Mouse (Mus musculus): Measurements from ENCODE around the gene Aaas. TPM values are rescaled to one million over a fixed set of nuclear protein-coding genes. Genes with fewer than 3 reads are reported as not detected.
A peak's percentile ranks its signal among the peaks of the same experiment; 100 is the strongest.

The Aaas gene
- polyA plus RNA-seq, 1 experiment from 2014 or later, result 33.3 TPM

DNA sequence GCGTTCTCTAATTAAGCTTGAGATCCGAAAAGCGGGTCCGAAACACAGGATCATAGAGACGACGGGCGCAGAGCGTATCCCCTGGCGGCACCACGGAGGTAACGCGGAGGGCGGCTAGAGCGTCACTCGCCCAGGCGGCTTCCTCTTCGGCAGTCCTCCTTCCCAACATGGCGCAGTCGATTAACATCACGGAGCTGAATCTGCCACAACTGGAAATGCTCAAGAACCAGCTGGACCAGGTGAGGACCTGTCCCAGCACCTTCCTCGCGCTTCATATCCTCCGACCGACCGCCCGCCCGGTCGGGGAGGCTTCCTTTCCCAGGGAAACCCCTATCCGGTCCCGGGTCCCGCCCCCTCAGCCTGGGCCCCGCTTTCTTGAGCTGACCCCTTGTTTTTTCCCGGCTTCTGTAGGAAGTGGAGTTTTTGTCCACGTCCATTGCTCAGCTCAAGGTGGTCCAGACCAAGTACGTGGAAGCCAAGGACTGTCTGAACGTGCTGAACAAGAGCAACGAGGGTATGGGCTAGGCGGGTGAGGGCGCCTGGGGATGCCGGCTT is 24.5 kb downstream of the Aaas start, which contains the start of gene Pfdn5:
TSS of gene Pfdn5 (plus strand) at position 95 of the 555 bp plus-strand sequence.
- under 1% methylated on average over 40 of the region's 40 CpGs for WGBS
- peak within 1 kb of the TSS; percentile 89 for H3K4me3 ChIP-seq
- peak within 1 kb of the TSS; percentile 85 for H3K4me2 ChIP-seq
- H3K27ac ChIP-seq, result peak within 1 kb of the TSS; percentile 75
- H3K27me3 ChIP-seq, result no peaks in the 10 kb centered on the region
- ATAC-seq (ENCODE audit: low FRiP score), result peak; percentile 91
- peaks cover 16% of the 10 kb centered on the region for H3K4me1 ChIP-seq (replicated peaks)
- no peaks in the 10 kb centered on the region for H3K9me3 ChIP-seq
- H3K36me3 ChIP-seq, result peaks cover 39% of the 10 kb centered on the region
- H3K9ac ChIP-seq, result peak within 1 kb of the TSS; percentile 91

DNA sequence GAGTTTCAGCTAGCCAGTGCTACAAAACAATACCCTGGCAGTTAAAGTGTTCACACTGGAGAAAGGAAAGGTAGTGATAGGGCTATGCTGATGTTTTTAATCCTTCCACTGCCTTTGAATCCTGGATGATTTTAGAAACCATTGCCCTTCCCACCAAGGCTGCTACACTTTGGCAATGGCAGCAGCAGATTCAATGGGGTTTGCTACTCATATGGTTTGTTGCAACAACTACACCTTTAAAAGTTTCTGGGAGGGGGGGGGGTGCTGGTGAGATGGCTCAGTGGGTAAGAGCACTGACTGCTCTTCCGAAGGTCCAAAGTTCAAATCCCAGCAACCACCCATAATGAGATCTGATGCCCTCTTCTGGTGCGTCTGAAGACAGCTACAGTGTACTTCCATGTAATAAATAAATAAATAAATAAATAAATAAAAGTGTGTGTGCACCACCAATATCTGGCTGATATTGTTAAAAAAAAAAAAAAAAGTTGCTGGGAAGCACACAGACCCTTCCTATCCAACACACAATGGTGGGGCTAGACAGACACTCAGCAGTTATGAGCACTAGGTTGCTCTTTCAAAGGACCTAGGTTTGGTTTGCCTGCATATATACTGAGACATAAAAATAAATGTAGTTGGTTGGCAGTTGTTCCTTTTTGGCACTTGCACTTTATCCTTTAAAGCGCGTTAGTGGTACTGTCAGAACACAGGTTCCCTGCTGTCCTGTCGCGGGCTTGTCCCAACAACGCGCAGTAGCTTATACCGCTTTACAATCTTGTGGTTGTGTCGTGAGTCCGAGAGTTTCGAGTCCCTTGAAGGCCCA is 25.7 kb downstream of the Aaas start:
- 81% methylated on average over 12 of the region's 12 CpGs for WGBS
- ATAC-seq (ENCODE audit: low FRiP score), result no peak

DNA sequence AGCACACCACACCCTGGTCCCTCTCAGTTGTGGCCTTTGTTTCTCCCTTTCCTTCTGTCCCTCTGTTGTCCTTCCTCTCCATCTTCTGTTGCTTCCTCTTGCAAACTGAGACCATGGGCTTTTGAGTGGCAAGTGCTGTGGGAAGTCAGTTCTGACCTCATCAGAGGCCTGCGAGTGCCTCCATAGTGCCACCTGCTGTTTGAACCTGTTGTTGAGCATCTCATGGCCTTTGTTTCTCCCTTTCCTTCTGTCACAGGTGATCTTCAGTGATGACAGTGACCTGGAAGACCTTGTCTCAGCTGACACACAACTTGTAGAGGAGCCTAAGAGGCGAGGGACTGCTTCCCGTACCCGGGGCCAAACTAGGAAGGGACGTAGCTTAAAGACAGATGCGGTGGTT is 34.3 kb downstream of the Aaas start:
- 90% methylated on average over 6 of the region's 6 CpGs for WGBS
- H3K9ac ChIP-seq, result no peak overlapping the region
- H3K4me3 ChIP-seq, result no peak overlapping the region
- no peak overlapping the region for H3K27ac ChIP-seq
- no peaks in the 10 kb centered on the region for H3K9me3 ChIP-seq
- H3K4me1 ChIP-seq (replicated peaks), result no peaks in the 10 kb centered on the region
- peaks cover 29% of the 10 kb centered on the region for H3K36me3 ChIP-seq
- no peaks in the 10 kb centered on the region for H3K27me3 ChIP-seq
- ATAC-seq (ENCODE audit: low FRiP score), result no peak
- no peak overlapping the region for H3K4me2 ChIP-seq

More for the DNA sequence above, 25.7 kb downstream of the Aaas start:
- peaks cover 13% of the 10 kb centered on the region for H3K4me1 ChIP-seq (replicated peaks)
- no peaks in the 10 kb centered on the region for H3K27me3 ChIP-seq
- no peaks in the 10 kb centered on the region for H3K9me3 ChIP-seq
- H3K9ac ChIP-seq, result no peak overlapping the region
- H3K4me2 ChIP-seq, result peak overlapping the region; percentile 85
- peak overlapping the region; percentile 89; the same call in 1 of the 2 replicates for H3K4me3 ChIP-seq
- H3K36me3 ChIP-seq, result peaks cover 34% of the 10 kb centered on the region
- no peak overlapping the region for H3K27ac ChIP-seq

DNA sequence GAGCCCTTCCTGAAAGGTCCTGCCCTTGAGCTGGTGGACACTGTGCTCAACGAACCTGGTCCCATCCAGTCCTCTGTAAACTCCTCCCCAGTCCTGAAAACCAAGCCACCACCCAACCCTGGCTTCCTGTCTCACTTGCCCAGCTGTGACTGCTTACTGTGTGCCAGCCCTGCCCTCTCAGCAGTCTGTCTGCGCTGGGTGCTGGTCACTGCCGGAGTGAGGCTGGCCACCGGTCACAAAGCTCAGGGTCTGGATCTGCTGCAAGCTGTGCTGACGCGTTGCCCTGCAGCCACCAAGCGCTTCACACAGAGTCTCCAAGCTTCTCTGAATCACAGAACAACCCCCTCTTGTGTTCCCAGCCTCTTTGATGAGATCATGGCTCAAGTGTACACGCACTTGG is 35.3 kb downstream of the Aaas start:
- Histone ChIP-seq H3K4me2 (no peak overlapping the region), H3K4me3 (no peak overlapping the region), H3K36me3 (peaks cover 26% of the 10 kb centered on the region), H3K4me1 (replicated peaks) (no peaks in the 10 kb centered on the region), H3K27ac (no peak overlapping the region), H3K27me3 (no peaks in the 10 kb centered on the region), H3K9me3 (no peaks in the 10 kb centered on the region), H3K9ac (no peak overlapping the region)
- no peak for ATAC-seq (ENCODE audit: low FRiP score)
- 90% methylated on average over 8 of the region's 8 CpGs for WGBS

DNA sequence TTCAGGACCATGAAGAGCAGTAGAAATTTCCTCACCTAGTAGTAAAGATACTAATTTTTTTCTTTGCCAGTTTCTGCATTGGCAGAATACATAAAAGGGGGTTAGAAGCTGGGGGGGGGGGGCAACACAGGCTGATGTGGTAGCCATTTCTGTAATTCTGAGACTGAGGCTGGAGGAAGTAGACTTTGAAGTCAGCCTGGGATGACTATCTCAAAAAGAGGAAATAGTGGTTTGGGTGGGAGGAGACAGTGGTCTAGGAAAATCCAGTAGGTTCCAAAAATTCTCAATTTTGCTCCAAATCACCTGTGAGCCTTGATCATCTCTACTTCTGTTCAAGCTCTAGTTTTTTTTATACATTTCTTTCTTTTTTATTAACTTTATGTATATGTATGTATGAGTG is 39.1 kb downstream of the Aaas start:
- H3K9me3 ChIP-seq, result no peaks in the 10 kb centered on the region
- no peak overlapping the region for H3K9ac ChIP-seq
- H3K4me3 ChIP-seq, result no peak overlapping the region
- H3K4me1 ChIP-seq (replicated peaks), result no peaks in the 10 kb centered on the region
- no peak for ATAC-seq (ENCODE audit: low FRiP score)
- peaks cover 23% of the 10 kb centered on the region for H3K36me3 ChIP-seq
- H3K27ac ChIP-seq, result no peak overlapping the region
- H3K4me2 ChIP-seq, result no peak overlapping the region
- H3K27me3 ChIP-seq, result no peaks in the 10 kb centered on the region

DNA sequence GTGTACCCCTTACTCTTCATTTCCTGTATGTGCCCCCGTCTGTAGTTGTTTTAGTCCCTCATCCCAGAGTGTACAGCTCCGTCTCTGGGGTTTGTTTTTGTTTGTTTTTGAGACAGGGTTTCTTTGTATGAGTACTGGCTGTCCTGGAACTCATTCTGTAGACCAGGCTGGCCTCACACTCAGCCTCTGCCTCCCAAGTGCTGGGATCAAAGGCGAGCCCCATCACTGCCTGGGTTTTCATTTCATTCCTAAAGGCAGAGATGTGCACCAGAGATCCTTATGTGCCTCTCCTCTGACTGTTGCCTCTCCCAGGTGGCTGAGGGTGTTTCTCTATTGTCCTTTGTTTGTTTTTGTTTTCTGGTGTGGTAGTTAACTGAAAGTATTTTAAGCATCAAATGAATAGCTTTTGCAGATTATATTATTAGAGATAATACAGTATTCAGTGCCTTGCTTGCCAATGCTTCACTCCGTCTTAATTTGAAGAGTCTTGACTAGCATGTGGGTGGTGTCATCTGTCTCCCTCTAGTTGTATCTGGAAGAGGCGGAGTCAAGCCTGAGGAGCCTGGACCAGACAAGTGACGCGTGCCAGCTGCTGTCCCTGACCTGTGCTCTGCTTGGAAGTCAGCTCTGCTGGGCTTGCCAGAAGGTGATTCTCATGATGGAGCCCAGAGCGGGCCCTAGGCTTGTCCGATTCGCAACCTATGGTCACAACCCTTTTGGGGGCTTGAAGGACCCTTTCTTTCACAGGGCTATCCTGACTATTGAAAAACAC is 40.3 kb downstream of the Aaas start:
- Histone ChIP-seq H3K4me3 (no peak overlapping the region), H3K27me3 (no peaks in the 10 kb centered on the region), H3K4me2 (no peak overlapping the region), H3K27ac (no peak overlapping the region), H3K9ac (no peak overlapping the region), H3K4me1 (replicated peaks) (no peaks in the 10 kb centered on the region), H3K36me3 (peaks cover 28% of the 10 kb centered on the region), H3K9me3 (no peaks in the 10 kb centered on the region)
- WGBS, result 89% methylated on average over 10 of the region's 10 CpGs
- no peak for ATAC-seq (ENCODE audit: low FRiP score)

DNA sequence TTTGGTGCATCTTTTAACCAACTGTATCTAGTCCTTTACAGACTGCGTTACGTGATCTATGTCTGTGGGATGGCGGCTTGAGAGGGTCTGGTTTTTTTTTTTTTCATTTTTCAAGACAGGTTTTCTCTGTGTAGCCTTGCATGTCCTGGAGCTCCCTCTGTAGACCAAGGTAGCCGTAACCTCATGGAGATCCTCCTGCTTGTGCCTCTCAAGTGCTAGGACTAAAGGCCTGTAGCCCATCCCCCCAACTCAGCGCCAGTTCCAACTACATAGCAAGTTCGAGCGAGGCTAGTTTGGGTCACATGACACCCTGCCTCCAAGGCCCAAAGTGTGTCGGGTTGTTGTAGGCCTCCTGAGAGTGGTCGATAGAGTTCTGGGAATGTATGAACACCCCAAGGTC is 41.9 kb downstream of the Aaas start:
- no peaks in the 10 kb centered on the region for H3K27me3 ChIP-seq
- peaks cover 31% of the 10 kb centered on the region for H3K36me3 ChIP-seq
- no peak overlapping the region for H3K27ac ChIP-seq
- 87% methylated on average over 9 of the region's 9 CpGs for WGBS
- H3K9me3 ChIP-seq, result no peaks in the 10 kb centered on the region
- no peak overlapping the region for H3K4me2 ChIP-seq
- no peak overlapping the region for H3K9ac ChIP-seq
- no peak overlapping the region for H3K4me3 ChIP-seq
- no peaks in the 10 kb centered on the region for H3K4me1 ChIP-seq (replicated peaks)
- no peak for ATAC-seq (ENCODE audit: low FRiP score)

DNA sequence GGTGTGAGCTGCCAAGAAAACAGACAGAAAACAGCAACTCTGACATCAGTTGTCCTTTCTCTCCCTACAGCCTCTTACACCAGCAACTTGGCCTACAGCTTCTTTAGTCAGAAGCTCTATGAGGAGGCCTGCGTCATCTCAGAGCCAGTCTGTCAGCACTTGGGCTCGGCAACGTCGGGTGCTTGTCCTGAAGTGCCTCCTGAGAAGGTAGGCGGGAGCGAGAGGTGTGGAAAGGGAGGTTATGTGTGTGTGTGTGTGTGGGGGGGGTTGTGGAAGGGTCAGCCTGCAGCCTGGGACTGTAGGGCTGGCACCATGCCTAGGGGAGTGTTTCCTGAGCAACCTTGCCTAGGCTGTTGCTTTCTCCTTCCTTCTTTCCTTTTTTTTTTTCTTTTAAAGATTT is 48.0 kb downstream of the Aaas start:
- no peaks in the 10 kb centered on the region for H3K27me3 ChIP-seq
- no peaks in the 10 kb centered on the region for H3K4me1 ChIP-seq (replicated peaks)
- H3K36me3 ChIP-seq, result peaks cover 26% of the 10 kb centered on the region
- no peak overlapping the region for H3K27ac ChIP-seq
- H3K4me2 ChIP-seq, result no peak overlapping the region
- no peaks in the 10 kb centered on the region for H3K9me3 ChIP-seq
- ATAC-seq (ENCODE audit: low FRiP score), result no peak
- H3K4me3 ChIP-seq, result no peak overlapping the region
- WGBS, result 97% methylated on average over 6 of the region's 6 CpGs
- H3K9ac ChIP-seq, result no peak overlapping the region

DNA sequence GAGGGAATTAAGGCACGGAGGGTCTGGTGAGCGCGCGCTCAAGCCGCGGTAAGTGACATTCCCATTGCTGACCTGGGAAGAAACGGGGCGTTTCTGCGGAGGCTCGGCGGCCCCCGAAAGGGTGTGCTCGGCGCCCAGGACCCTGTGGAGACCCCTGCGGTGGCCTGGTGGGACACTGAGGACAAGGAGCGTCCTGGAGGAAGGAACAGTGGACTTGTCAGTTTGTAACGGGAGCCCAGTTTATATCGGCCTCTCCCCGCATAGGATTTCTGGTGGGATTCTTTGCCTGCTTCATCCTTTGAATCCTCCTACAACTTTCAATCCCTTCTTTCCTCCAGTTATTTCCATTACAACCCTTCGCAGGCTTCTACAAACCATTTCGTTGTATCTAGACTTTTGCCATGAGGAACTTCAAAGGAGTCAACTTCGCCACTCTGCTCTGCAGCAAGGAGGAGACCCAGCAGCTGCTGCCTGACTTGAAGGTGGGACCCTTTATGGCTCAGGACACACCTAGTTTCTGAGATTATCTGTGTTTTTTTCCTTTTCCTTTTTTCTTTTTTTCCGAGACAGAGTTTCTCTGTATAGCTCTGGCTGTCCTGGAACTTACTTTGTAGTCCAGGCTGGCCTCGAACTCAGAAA is 54.1 kb downstream of the Aaas start:
- Histone ChIP-seq H3K36me3 (peaks cover 10% of the 10 kb centered on the region; the same call in 1 of the 2 replicates), H3K4me1 (replicated peaks) (peaks cover 11% of the 10 kb centered on the region), H3K4me3 (peak overlapping the region; percentile 54), H3K9ac (peak overlapping the region; percentile 58; the same call in 1 of the 2 replicates), H3K27me3 (no peaks in the 10 kb centered on the region), H3K9me3 (no peaks in the 10 kb centered on the region), H3K4me2 (peak overlapping the region; percentile 94), H3K27ac (no peak overlapping the region)
- peak; percentile 78 for ATAC-seq (ENCODE audit: low FRiP score)
- WGBS, result 5% methylated on average over 24 of the region's 24 CpGs

DNA sequence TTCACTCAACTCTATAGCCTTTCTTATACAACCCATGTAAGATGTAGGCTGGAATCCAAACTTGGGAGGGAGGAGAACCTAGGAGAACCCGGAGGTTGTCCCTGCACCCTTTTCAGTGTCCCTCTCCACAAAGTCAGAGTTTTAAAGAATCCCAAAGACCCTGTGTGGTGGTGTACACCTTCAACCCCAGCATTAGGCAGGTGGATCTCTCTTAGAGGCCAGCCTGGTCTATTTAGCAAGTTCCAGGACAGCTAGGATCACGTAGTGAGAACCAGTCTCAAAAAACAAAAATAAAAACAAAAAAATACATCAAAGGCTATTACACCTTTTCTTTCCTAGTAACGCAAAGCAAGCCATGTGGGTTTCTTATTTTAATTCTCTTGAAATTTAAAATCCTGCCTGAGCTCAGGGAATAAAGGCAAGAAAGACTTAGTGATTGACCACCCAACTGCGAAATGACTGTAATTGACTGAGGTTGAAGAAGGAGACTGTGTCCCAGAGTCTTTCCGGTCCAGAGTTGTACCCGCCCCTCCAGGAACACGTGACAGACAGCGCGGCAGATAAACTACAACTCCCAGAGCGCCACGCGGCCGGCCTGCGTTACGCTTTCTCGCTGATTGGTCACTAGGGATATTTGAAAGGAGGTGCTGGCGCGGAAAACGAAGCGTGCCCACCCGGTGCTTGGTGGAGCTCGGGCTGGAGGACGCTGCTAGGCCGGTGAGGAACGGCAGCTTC is 54.8 kb downstream of the Aaas start, which contains the start of gene Espl1:
TSS of gene Espl1 (plus strand) at position 634 of the 735 bp plus-strand sequence.
- ATAC-seq (ENCODE audit: low FRiP score), result peak; percentile 98
- no peaks in the 10 kb centered on the region for H3K27me3 ChIP-seq
- peaks cover 11% of the 10 kb centered on the region for H3K4me1 ChIP-seq (replicated peaks)
- H3K4me3 ChIP-seq, result peak within 1 kb of the TSS; percentile 54
- H3K9ac ChIP-seq, result peak within 1 kb of the TSS; percentile 58; the same call in 1 of the 2 replicates
- H3K9me3 ChIP-seq, result no peaks in the 10 kb centered on the region
- 7% methylated on average over 25 of the region's 25 CpGs for WGBS
- H3K27ac ChIP-seq, result peak within 1 kb of the TSS; percentile 58; the same call in 1 of the 2 replicates
- H3K4me2 ChIP-seq, result peak within 1 kb of the TSS; percentile 94
- peaks cover 10% of the 10 kb centered on the region; the same call in 1 of the 2 replicates for H3K36me3 ChIP-seq
